Mouse (Mus musculus): ENCODE measurements around the gene Tmem43. TPM values are rescaled to one million over a fixed set of nuclear protein-coding genes. Genes with fewer than 3 reads are reported as not detected.

Gene Tmem43
- polyA plus RNA-seq, 1 experiment from 2014 or later: 29.7 TPM

DNA sequence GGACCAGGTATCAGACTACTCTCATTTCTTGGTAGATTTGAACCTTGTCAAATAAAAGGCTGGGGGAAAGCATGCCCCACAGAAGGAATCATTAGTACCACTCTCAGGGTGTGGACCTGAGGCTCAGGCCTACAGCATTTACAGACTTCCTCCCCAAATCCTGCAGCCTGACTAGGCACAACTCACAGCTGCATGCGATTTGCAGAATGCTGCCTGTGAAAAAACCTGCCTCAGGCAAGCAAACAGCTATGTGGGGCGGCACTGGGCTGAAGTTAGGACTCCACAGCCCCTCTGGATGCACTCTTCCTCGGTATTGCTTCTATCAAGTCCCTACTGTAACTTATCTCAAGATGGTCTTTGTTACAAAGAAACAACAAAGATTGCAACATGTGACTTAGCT is 34.5 kb downstream of the Tmem43 start:
- Histone ChIP-seq H3K9ac (ENCODE audit: low read length) (no peak overlapping the region), H3K4me3 (ENCODE audit: low read length) (no peak overlapping the region), H3K27ac (ENCODE audit: low read length) (no peak overlapping the region), H3K4me2 (ENCODE audit: low read depth, low read length) (no peak overlapping the region), H3K27me3 (ENCODE audit: control insufficient read depth, insufficient read depth, low read length) (no peaks in the 10 kb centered on the region), H3K4me1 (ENCODE audit: control insufficient read depth, insufficient read depth, low read length) (no peaks in the 10 kb centered on the region), H3K9me3 (replicated peaks; ENCODE audit: control insufficient read depth, low read length) (0 out of 2 replicates have a peak, but pooled peaks cover 3% of the 10 kb centered on the region), H3K36me3 (ENCODE audit: control insufficient read depth, insufficient read depth) (peaks cover 46% of the 10 kb centered on the region)
- 85% methylated on average over 3 of the region's 3 CpGs for WGBS
- ATAC-seq (replicated peaks; ENCODE audit: extremely low read depth, insufficient read depth, low FRiP score): no peak

DNA sequence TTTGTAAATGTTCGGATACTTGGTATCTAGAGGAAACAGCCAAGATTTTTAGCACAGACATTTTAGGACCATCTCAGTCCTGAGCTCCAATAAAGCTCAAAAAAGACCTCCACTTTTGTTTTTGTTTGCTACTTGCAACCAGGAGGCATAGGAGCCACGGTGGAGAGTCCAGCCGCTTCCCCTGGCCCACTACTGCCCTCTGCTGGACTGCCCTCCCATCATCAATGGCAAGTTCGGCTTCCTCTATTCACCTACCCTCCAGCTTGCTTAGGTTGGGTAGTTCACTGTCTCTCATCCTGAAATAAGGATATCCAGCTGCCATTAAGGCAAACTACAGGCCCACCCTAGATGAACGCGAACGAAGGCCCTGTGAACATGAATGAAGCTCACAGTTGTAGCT is 35.8 kb downstream of the Tmem43 start:
- WGBS: 32% methylated on average over 7 of the region's 7 CpGs
- no peaks in the 10 kb centered on the region for H3K9me3 ChIP-seq (replicated peaks; ENCODE audit: control insufficient read depth, low read length)

DNA sequence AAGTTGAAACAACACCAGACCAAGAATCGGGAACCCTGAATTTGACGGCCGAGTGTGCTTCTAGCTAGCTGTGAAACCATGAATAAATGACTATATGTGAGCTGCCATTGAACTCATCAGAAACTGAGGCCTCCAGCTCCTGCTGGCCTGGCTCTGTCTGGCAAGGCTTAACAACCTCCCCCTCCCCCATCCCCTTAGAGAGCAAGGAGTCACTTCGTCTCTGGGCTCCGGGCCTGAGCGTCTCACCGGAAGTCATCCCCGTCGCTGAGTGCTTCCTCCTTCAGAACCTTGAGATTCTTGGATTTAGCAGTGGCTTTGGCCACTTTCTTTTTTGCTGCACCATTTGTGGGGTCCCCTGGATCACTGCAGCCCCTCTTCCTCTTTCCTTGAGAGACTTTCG is 36.7 kb downstream of the Tmem43 start:
- H3K9ac ChIP-seq (ENCODE audit: low read length): no peak overlapping the region
- H3K4me3 ChIP-seq (ENCODE audit: low read length): no peak overlapping the region
- no peaks in the 10 kb centered on the region for H3K27me3 ChIP-seq (ENCODE audit: control insufficient read depth, insufficient read depth, low read length)
- H3K27ac ChIP-seq (ENCODE audit: low read length): no peak overlapping the region
- H3K9me3 ChIP-seq (replicated peaks; ENCODE audit: control insufficient read depth, low read length): no peaks in the 10 kb centered on the region
- ATAC-seq (replicated peaks; ENCODE audit: extremely low read depth, insufficient read depth, low FRiP score): no peak
- peaks cover 24% of the 10 kb centered on the region for H3K36me3 ChIP-seq (ENCODE audit: control insufficient read depth, insufficient read depth)
- H3K4me2 ChIP-seq (ENCODE audit: low read depth, low read length): no peak overlapping the region
- 70% methylated on average over 10 of the region's 10 CpGs for WGBS
- H3K4me1 ChIP-seq (ENCODE audit: control insufficient read depth, insufficient read depth, low read length): peaks cover 6% of the 10 kb centered on the region; the same call in 1 of the 2 replicates

More for the DNA sequence above, 35.8 kb downstream of the Tmem43 start:
- H3K27me3 ChIP-seq (ENCODE audit: control insufficient read depth, insufficient read depth, low read length): no peaks in the 10 kb centered on the region
- H3K4me2 ChIP-seq (ENCODE audit: low read depth, low read length): no peak overlapping the region
- no peak overlapping the region for H3K4me3 ChIP-seq (ENCODE audit: low read length)
- no peaks in the 10 kb centered on the region; the same call in 1 of the 2 replicates for H3K4me1 ChIP-seq (ENCODE audit: control insufficient read depth, insufficient read depth, low read length)
- H3K27ac ChIP-seq (ENCODE audit: low read length): no peak overlapping the region
- no peak overlapping the region for H3K9ac ChIP-seq (ENCODE audit: low read length)
- H3K36me3 ChIP-seq (ENCODE audit: control insufficient read depth, insufficient read depth): peaks cover 33% of the 10 kb centered on the region
- ATAC-seq (replicated peaks; ENCODE audit: extremely low read depth, insufficient read depth, low FRiP score): no peak

DNA sequence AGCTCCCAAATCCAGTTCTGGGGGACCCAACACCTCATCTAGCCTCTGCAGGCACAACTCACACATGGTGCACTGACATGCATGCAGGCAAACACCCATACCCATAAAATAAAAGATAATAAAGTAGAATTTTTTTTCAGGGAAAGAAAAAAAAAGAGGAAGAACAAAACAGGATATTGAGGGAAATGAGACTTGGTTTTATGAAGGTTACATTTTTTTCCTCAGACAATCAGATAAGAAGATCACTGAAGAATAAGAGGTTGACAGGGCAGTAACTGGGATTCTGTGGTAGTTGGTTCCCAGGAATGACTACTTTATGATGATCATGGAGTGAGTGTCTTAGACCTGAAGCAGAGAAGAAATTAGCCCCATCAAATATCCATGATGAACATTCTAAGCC is 40.6 kb downstream of the Tmem43 start:
- H3K36me3 ChIP-seq (ENCODE audit: control insufficient read depth, insufficient read depth): peaks cover 10% of the 10 kb centered on the region; the same call in 1 of the 2 replicates
- no peak for ATAC-seq (replicated peaks; ENCODE audit: extremely low read depth, insufficient read depth, low FRiP score)
- H3K27me3 ChIP-seq (ENCODE audit: control insufficient read depth, insufficient read depth, low read length): no peaks in the 10 kb centered on the region
- no peak overlapping the region for H3K27ac ChIP-seq (ENCODE audit: low read length)
- no peak overlapping the region for H3K4me3 ChIP-seq (ENCODE audit: low read length)
- no peaks in the 10 kb centered on the region for H3K9me3 ChIP-seq (replicated peaks; ENCODE audit: control insufficient read depth, low read length)
- H3K4me1 ChIP-seq (ENCODE audit: control insufficient read depth, insufficient read depth, low read length): peaks cover 29% of the 10 kb centered on the region
- H3K4me2 ChIP-seq (ENCODE audit: low read depth, low read length): peak overlapping the region; percentile 89; the same call in 1 of the 2 replicates
- H3K9ac ChIP-seq (ENCODE audit: low read length): no peak overlapping the region

DNA sequence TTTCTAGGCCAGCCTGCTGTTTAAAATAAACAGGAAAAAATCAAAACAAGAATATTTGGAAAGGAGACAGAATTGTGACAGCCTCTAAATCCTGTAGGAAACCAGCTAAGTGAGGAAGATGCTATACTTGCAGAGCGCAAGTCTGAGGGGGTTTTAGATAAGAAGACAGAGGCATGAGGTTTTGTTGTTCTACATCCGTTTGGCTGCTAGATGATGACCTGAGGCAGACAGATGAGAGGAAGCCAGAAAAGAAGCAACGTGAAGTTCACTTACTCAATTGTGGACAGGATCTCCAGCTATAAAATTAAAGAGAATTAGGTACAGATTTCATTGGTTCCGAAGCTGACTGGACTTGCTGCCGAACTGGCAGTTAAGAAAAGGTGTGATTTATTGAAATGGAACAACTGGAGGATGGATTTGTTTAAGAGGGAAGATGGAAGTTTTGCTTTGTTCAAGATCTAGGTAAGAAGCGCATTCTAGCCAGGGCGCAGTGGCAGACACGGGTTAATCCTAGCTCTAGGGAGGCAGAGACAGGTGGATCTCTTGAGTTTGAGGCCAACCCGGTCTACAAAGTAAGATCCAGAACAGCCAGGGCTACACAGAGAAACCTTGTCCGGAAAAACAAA is 41.3 kb downstream of the Tmem43 start:
- Histone ChIP-seq H3K36me3 (ENCODE audit: control insufficient read depth, insufficient read depth) (peaks cover 17% of the 10 kb centered on the region), H3K27ac (ENCODE audit: low read length) (peak overlapping the region; percentile 43)

DNA sequence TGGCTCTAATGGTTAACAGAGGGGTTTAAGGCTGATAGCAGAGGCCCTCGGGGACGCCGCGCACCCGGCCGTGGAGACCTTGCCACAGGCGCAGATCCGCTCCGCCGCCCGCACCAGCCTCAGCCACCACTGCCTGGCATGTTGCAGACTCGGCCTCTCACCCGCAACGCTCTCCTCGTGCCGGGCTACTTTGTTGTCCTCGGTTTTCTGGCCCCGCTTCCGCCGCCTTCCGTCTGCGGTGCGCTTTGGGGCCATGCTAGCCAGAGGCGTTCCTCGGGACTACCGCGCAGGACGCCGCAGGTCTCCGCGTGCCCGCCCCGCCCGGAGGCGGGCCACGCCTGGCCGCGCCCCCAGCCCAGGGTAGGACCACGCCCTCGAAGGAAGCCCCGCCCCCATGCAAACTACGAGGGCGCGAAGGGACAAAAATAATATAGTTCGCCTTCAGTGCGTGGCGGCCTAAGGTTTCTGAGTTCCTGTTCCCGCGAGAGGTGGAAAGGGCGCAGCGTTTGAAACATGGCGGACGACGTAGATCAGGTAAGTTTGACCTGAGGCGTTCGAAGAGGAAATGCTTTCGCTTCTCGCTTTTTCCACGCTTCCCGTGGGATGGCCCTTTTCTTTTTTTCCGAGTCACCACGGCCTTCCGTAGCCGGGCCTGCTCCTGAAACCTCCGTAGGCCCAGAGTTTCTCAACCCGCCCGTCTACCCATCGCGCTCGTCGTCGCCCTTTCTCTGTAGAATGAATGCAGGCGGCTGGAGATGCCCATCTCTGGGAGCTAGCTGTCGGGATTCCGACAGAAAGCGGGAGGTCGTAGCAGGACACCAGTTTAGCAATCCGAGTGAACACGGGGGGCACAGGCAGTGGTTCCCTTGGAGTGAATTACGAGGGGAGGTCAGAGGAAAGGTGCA is 42.3 kb downstream of the Tmem43 start, which contains the start of the genes Xpc and Lsm3:
Gene Xpc (minus strand): TSS at position 344 of the 905 bp plus-strand sequence.
Gene Lsm3 (plus strand): TSS at position 384 of the 905 bp plus-strand sequence.
- peak; percentile 96 for ATAC-seq (replicated peaks; ENCODE audit: extremely low read depth, insufficient read depth, low FRiP score)
- Histone ChIP-seq H3K9me3 (replicated peaks; ENCODE audit: control insufficient read depth, low read length) (no peaks in the 10 kb centered on the region), H3K27me3 (ENCODE audit: control insufficient read depth, insufficient read depth, low read length) (no peaks in the 10 kb centered on the region), H3K4me3 (ENCODE audit: low read length) (peak within 1 kb of the TSS; percentile 98), H3K4me2 (ENCODE audit: low read depth, low read length) (peak within 1 kb of the TSS; percentile 89), H3K36me3 (ENCODE audit: control insufficient read depth, insufficient read depth) (peaks cover 25% of the 10 kb centered on the region), H3K27ac (ENCODE audit: low read length) (peak within 1 kb of the TSS; percentile 79), H3K9ac (ENCODE audit: low read length) (peak within 1 kb of the TSS; percentile 94), H3K4me1 (ENCODE audit: control insufficient read depth, insufficient read depth, low read length) (peaks cover 29% of the 10 kb centered on the region)
- under 1% methylated on average over 80 of the region's 80 CpGs for WGBS

More for the DNA sequence above, 41.3 kb downstream of the Tmem43 start:
- Histone ChIP-seq H3K9ac (ENCODE audit: low read length) (peak overlapping the region; percentile 75), H3K4me3 (ENCODE audit: low read length) (peak overlapping the region; percentile 98), H3K9me3 (replicated peaks; ENCODE audit: control insufficient read depth, low read length) (no peaks in the 10 kb centered on the region), H3K27me3 (ENCODE audit: control insufficient read depth, insufficient read depth, low read length) (no peaks in the 10 kb centered on the region), H3K4me2 (ENCODE audit: low read depth, low read length) (peak overlapping the region; percentile 89), H3K4me1 (ENCODE audit: control insufficient read depth, insufficient read depth, low read length) (peaks cover 29% of the 10 kb centered on the region)
- ATAC-seq (replicated peaks; ENCODE audit: extremely low read depth, insufficient read depth, low FRiP score): no peak
- 29% methylated on average over 10 of the region's 10 CpGs for WGBS

DNA sequence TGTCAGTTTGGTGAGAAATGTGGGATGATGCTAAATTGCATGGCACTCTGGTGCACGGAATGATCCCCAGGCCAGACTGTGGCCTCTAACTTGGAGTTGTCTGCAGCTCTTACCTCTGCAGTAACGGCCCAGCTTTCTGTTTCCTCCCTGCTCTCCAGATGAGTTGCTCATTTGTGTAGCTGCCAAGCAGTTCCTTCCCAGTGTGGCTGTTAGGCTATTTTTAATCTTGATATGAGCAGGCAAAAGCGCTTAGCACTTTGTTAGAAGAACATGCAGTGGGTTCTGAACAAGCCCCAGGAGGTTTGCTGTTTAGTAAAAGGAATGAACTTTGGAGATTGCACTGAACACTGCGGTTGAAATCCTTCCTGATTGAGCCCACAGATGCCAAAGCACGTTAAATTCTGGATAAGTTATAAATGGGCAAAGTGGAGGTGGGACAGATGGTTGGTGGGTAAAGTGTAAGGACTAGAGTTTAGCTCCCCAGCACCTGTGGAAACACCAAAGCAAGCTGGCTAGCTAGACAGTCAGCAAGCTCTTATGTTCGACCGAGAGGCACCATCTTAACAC is 45.0 kb downstream of the Tmem43 start:
- H3K9ac ChIP-seq (ENCODE audit: low read length): no peak overlapping the region

DNA sequence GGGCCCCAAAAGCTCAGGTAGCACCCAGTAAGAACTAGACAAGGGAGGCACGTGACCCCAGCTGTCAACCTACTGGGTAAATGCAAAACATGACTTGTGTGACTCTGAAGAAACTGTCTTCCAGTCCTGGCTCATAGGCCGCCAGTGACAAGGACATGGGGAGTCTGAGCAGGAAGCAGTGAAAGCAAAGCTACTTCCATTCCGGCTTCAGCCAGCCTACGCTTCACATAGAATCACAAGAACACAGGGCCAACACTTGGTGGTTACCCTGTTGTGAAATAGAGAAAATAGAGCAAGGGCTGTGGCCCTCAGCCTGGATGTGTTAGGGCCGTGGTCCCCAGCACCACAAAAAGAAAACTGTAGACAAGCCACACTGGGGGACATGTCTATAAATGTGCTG is 49.3 kb downstream of the Tmem43 start:
- Histone ChIP-seq H3K4me2 (ENCODE audit: low read depth, low read length) (no peak overlapping the region), H3K4me1 (ENCODE audit: control insufficient read depth, insufficient read depth, low read length) (peaks cover 9% of the 10 kb centered on the region), H3K27ac (ENCODE audit: low read length) (no peak overlapping the region), H3K4me3 (ENCODE audit: low read length) (no peak overlapping the region), H3K27me3 (ENCODE audit: control insufficient read depth, insufficient read depth, low read length) (no peaks in the 10 kb centered on the region), H3K9me3 (replicated peaks; ENCODE audit: control insufficient read depth, low read length) (no peaks in the 10 kb centered on the region), H3K36me3 (ENCODE audit: control insufficient read depth, insufficient read depth) (peaks cover 44% of the 10 kb centered on the region), H3K9ac (ENCODE audit: low read length) (no peak overlapping the region)
- WGBS: 88% methylated on average over 5 of the region's 5 CpGs
- no peak for ATAC-seq (replicated peaks; ENCODE audit: extremely low read depth, insufficient read depth, low FRiP score)

More for the DNA sequence above, 45.0 kb downstream of the Tmem43 start:
- 64% methylated on average over 7 of the region's 7 CpGs for WGBS
- Histone ChIP-seq H3K4me3 (ENCODE audit: low read length) (no peak overlapping the region), H3K4me1 (ENCODE audit: control insufficient read depth, insufficient read depth, low read length) (peaks cover 29% of the 10 kb centered on the region), H3K36me3 (ENCODE audit: control insufficient read depth, insufficient read depth) (peaks cover 46% of the 10 kb centered on the region), H3K9me3 (replicated peaks; ENCODE audit: control insufficient read depth, low read length) (no peaks in the 10 kb centered on the region), H3K4me2 (ENCODE audit: low read depth, low read length) (no peak overlapping the region), H3K27me3 (ENCODE audit: control insufficient read depth, insufficient read depth, low read length) (no peaks in the 10 kb centered on the region), H3K27ac (ENCODE audit: low read length) (peak overlapping the region; percentile 4; the same call in 1 of the 2 replicates)
- ATAC-seq (replicated peaks; ENCODE audit: extremely low read depth, insufficient read depth, low FRiP score): no peak
